Mouse (Mus musculus) bone marrow, adult 2 months (tissue): ENCODE results near the gene Psmd12. TPM values are rescaled to one million over a fixed set of nuclear protein-coding genes. Genes with fewer than 3 reads are reported as not detected.
A peak's percentile ranks its signal among the peaks of the same experiment; 100 is the strongest.

Source experiments
- H3K27ac ChIP-seq: fragments of 200-500 bp; 2 replicates; pipeline ENCODE4 v1.5.1; 2012; ENCODE audit warnings: low read depth, mild to moderate bottlenecking, control low read depth, inconsistent platforms, low read length; ENCODE audit not compliant: control insufficient read depth, poor library complexity, insufficient read depth
- H3K4me1 ChIP-seq: fragments of 200-500 bp; 2 replicates; pipeline ENCODE4 v1.6.1; 2011; ENCODE audit warnings: low read length; ENCODE audit not compliant: control insufficient read depth, insufficient read depth
- H3K4me3 ChIP-seq: fragments of 200-500 bp; replicated peaks from 2 replicates; pipeline ENCODE3; 2011; ENCODE audit warnings: mild to moderate bottlenecking, low read depth, low read length, control low read depth; ENCODE audit not compliant: control insufficient read depth
- CTCF ChIP-seq: fragments of 200-500 bp; IDR thresholded peaks from 2 replicates; pipeline ENCODE4 v1.5.1; 2011; ENCODE audit warnings: low read length, control low read depth; ENCODE audit not compliant: control insufficient read depth, insufficient read depth
- POLR2A ChIP-seq: fragments of 200-500 bp; IDR thresholded peaks from 2 replicates; pipeline ENCODE4 v1.6.1; 2011; ENCODE audit warnings: low read depth, mild to moderate bottlenecking, control low read depth, low read length, borderline replicate concordance; ENCODE audit not compliant: control insufficient read depth
- WGBS: fragments of 180-500 bp; shearing (Covaris S2); methylation state at CpG from one replicate; pipeline ENCODE4 v1.1.7; 2018; 5-methylcytosine and 5-hydroxymethylcytosine counted together
- polyA plus RNA-seq: library from polyadenylated mRNA; stranded (reverse); fragments of >200 nt; gene quantifications from 2 replicates; pipeline ENCODE4 v1.2.4, GENCODE M21; 2011; ENCODE audit warnings: low replicate concordance; ENCODE audit not compliant: missing spikeins, insufficient read depth, insufficient read length

Psmd12 gene
- polyA plus RNA-seq, 1 experiment, result 61.0 TPM

DNA sequence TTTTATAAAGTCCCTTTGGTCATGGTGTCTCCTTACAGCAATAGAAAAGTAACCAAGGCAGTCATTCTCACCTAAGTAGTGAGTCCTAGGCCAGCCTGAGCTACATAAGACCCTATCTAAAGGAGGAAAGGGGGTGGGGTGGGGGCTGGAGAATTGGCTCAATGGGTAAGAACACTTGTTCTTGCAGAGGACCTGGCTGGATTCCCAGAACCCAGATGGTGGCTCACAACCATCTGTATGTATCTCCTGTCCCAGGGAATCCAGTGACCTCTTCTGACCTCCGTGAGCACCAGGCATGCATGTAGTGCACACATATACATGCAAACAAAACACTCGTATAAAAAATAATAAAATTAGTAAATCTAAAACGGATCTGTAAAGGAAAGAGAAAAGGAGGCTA is 33.6 kb upstream of the Psmd12 start:
- 62% methylated on average over 3 of the region's 3 CpGs for WGBS
- TF ChIP-seq CTCF (no peak), POLR2A (no peak)
- no peak overlapping the region for H3K4me3 ChIP-seq
- peaks cover 26% of the 10 kb centered on the region for H3K4me1 ChIP-seq
- H3K27ac ChIP-seq, result no peak overlapping the region

DNA sequence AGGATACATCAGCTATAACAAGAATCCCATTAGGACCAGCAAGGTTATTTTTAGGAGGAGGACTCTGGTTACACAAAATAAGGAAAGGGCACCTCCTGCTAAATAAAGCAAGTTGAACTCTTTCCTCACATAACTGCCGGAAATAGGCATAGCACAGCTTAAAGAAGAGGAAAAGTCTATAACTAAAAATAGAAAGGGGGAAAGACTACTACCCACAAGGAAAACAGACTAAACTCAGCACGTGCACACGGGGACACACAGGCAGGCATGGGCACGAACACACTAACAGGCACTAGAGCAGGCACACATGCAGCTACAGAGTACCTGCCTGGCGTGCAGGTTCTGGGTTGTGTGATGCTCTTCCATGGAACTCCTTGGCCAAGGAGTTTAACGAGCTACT is 32.6 kb upstream of the Psmd12 start:
- Histone ChIP-seq H3K27ac (peak overlapping the region; percentile 60; the same call in 1 of the 2 replicates), H3K4me3 (no peak overlapping the region), H3K4me1 (peaks cover 25% of the 10 kb centered on the region)
- TF ChIP-seq POLR2A (no peak), CTCF (no peak)
- WGBS, result 23% methylated on average over 6 of the region's 6 CpGs

GRCm38 (mm10) chr11:107447349-107447748 is 31.9 kb upstream of the Psmd12 start:
- H3K4me1 ChIP-seq, result peaks cover 23% of the 10 kb centered on the region
- H3K4me3 ChIP-seq, result no peak overlapping the region
- H3K27ac ChIP-seq, result peak overlapping the region; percentile 60; the same call in 1 of the 2 replicates
- 21% methylated on average over 5 of the region's 5 CpGs for WGBS
- TF ChIP-seq CTCF, result no peak
- no peak for TF ChIP-seq POLR2A

GRCm38 (mm10) chr11:107447915-107448314 is 31.4 kb upstream of the Psmd12 start:
- Histone ChIP-seq H3K4me3 (no peak overlapping the region), H3K27ac (peak overlapping the region; percentile 22; the same call in 1 of the 2 replicates), H3K4me1 (peaks cover 20% of the 10 kb centered on the region)
- TF ChIP-seq CTCF (no peak), POLR2A (no peak)
- 66% methylated on average over 9 of the region's 9 CpGs for WGBS

- Histone ChIP-seq H3K27ac (peak overlapping the region; percentile 92), H3K4me3 (peak overlapping the region; percentile 19), H3K4me1 (peaks cover 20% of the 10 kb centered on the region)
- peak; percentile 22; the same call in 1 of the 2 replicates for TF ChIP-seq POLR2A
- TF ChIP-seq CTCF, result no peak
- WGBS, result 65% methylated on average over 17 of the region's 17 CpGs
Measured at GRCm38 (mm10) chr11:107449169-107449910, 29.9 kb upstream of the Psmd12 start.

- no peak for TF ChIP-seq POLR2A
- no peak for TF ChIP-seq CTCF
- Histone ChIP-seq H3K4me1 (peaks cover 19% of the 10 kb centered on the region), H3K4me3 (no peak overlapping the region), H3K27ac (peak overlapping the region; percentile 60; the same call in 1 of the 2 replicates)
- WGBS, result 67% methylated on average over 6 of the region's 6 CpGs
Measured at GRCm38 (mm10) chr11:107450097-107450496, 29.2 kb upstream of the Psmd12 start.

- peak overlapping the region; percentile 1 for H3K4me3 ChIP-seq
- no peak for TF ChIP-seq POLR2A
- TF ChIP-seq CTCF, result no peak
- 3% methylated on average over 10 of the region's 10 CpGs for WGBS
- H3K4me1 ChIP-seq, result peaks cover 16% of the 10 kb centered on the region
- H3K27ac ChIP-seq, result peak overlapping the region; percentile 83
Measured at GRCm38 (mm10) chr11:107451106-107451505, 28.2 kb upstream of the Psmd12 start.

GRCm38 (mm10) chr11:107452053-107452452 is 27.2 kb upstream of the Psmd12 start:
- Histone ChIP-seq H3K4me3 (no peak overlapping the region), H3K27ac (no peak overlapping the region), H3K4me1 (peaks cover 12% of the 10 kb centered on the region; the same call in 1 of the 2 replicates)
- no peak for TF ChIP-seq POLR2A
- no peak for TF ChIP-seq CTCF
- WGBS, result 55% methylated on average over 7 of the region's 7 CpGs
